Mouse (Mus musculus) C2C12 (cell line): ENCODE measurements at regions not wholly inside any gene's neighbourhood (a gene's known extent, or its start where the extent isn't known, plus 50 kb on each side); places are given as distances from the start of the nearest gene placed in this dataset.

Source experiments
- CTCF ChIP-seq: IDR thresholded peaks from one replicate; pipeline ENCODE4 v1.5.1; 2011; ENCODE audit not compliant: control insufficient read depth, insufficient read depth, insufficient read length
- MYOD1 ChIP-seq: IDR thresholded peaks from one replicate; pipeline ENCODE4 v1.6.1; 2011; ENCODE audit warnings: low read depth; ENCODE audit not compliant: control insufficient read depth, insufficient read length

DNA sequence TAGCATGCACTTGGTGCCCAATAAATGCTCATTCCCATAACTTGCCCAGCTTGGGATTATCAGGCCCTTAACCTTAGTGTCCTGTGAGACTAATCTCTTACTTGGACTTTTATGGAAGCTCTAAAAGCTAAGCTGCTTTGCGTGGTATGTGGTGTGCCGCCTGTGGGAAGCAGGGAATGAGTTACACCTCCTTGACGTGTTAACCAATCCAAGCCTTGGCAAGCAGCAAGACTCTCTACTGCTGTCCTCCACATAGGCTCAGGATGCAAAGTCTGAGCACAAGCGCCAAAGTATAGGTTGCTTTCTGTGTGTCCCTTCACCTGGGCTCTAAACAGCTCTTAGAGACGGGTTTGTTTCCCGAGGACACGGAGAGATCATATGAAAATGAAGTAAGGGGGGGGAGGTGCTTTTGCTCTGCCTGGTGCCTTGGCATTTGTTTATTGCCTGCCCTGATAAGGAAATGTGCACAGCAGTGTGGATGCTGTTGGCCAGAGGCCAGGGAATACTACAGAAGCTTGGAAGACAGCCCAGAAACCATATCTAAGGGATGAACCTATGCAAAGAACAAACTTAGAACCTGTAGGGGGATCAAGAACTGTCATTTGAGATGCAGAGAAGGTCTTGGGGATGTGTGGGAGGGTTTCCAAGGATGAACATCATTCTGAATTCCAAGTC lies 719.6 kb downstream of the Defb40 start:
- TF ChIP-seq MYOD1 (no peak), CTCF (no peak)
